Mouse (Mus musculus): ENCODE results near the gene Plekhg4. TPM values are rescaled to one million over a fixed set of nuclear protein-coding genes. Genes with fewer than 3 reads are reported as not detected.

Plekhg4 gene
- polyA plus RNA-seq, 1 experiment, result 0.14 TPM

- Histone ChIP-seq H3K4me3 (ENCODE audit: insufficient read depth, low read depth, low read length) (no peak overlapping the region), H3K36me3 (ENCODE audit: control insufficient read depth, insufficient read depth, low read length) (peaks cover 7% of the 10 kb centered on the region), H3K4me1 (ENCODE audit: control insufficient read depth, insufficient read depth, low read length) (peaks cover 3% of the 10 kb centered on the region), H3K27me3 (replicated peaks; ENCODE audit: control insufficient read depth, insufficient read depth, low read length) (no peaks in the 10 kb centered on the region), H3K27ac (ENCODE audit: insufficient read depth, low read depth, low read length) (no peak overlapping the region)
- DNase-seq, result no peak
- WGBS, result 59% methylated on average over 2 of the region's 2 CpGs
- no peak for TF ChIP-seq CTCF (conservative IDR thresholded peaks at IDR 0.05; ENCODE audit: insufficient read depth, insufficient read length, low read depth, low read length)
- TF ChIP-seq POLR2A (IDR thresholded peaks at IDR 0.05; ENCODE audit: low read depth, low read length), result no peak
Observed at GRCm38 (mm10) chr8:105332523-105332922, 40.6 kb upstream of the Plekhg4 start.

GRCm38 (mm10) chr8:105336373-105337130, 36.5 kb upstream of the Plekhg4 start:
- no peaks in the 10 kb centered on the region for H3K4me1 ChIP-seq (ENCODE audit: control insufficient read depth, insufficient read depth, low read length)
- no peak for DNase-seq
- H3K27me3 ChIP-seq (replicated peaks; ENCODE audit: control insufficient read depth, insufficient read depth, low read length), result no peaks in the 10 kb centered on the region
- TF ChIP-seq POLR2A (IDR thresholded peaks at IDR 0.05; ENCODE audit: low read depth, low read length) (no peak), CTCF (conservative IDR thresholded peaks at IDR 0.05; ENCODE audit: insufficient read depth, insufficient read length, low read depth, low read length) (no peak)
- no peak overlapping the region for H3K4me3 ChIP-seq (ENCODE audit: insufficient read depth, low read depth, low read length)
- no peak overlapping the region for H3K27ac ChIP-seq (ENCODE audit: insufficient read depth, low read depth, low read length)
- 80% methylated on average over 32 of the region's 32 CpGs for WGBS
- H3K36me3 ChIP-seq (ENCODE audit: control insufficient read depth, insufficient read depth, low read length), result no peaks in the 10 kb centered on the region; the same call in none of the 2 replicates

- no peaks in the 10 kb centered on the region for H3K27me3 ChIP-seq (replicated peaks; ENCODE audit: control insufficient read depth, insufficient read depth, low read length)
- WGBS, result 52% methylated on average over 4 of the region's 4 CpGs
- no peak for DNase-seq
Observed at GRCm38 (mm10) chr8:105338992-105339391, 34.1 kb upstream of the Plekhg4 start.

GRCm38 (mm10) chr8:105339886-105340635, 33.0 kb upstream of the Plekhg4 start:
- 54% methylated on average over 6 of the region's 6 CpGs for WGBS
- Histone ChIP-seq H3K4me1 (ENCODE audit: control insufficient read depth, insufficient read depth, low read length) (no peaks in the 10 kb centered on the region; the same call in 1 of the 2 replicates), H3K27ac (ENCODE audit: insufficient read depth, low read depth, low read length) (peak overlapping the region; percentile 35), H3K27me3 (replicated peaks; ENCODE audit: control insufficient read depth, insufficient read depth, low read length) (no peaks in the 10 kb centered on the region), H3K36me3 (ENCODE audit: control insufficient read depth, insufficient read depth, low read length) (no peaks in the 10 kb centered on the region), H3K4me3 (ENCODE audit: insufficient read depth, low read depth, low read length) (no peak overlapping the region)
- peak; percentile 71 for DNase-seq
- no peak for TF ChIP-seq POLR2A (IDR thresholded peaks at IDR 0.05; ENCODE audit: low read depth, low read length)
- TF ChIP-seq CTCF (conservative IDR thresholded peaks at IDR 0.05; ENCODE audit: insufficient read depth, insufficient read length, low read depth, low read length), result no peak

More at GRCm38 (mm10) chr8:105338992-105339391, 34.1 kb upstream of the Plekhg4 start:
- no peak overlapping the region for H3K4me3 ChIP-seq (ENCODE audit: insufficient read depth, low read depth, low read length)
- H3K4me1 ChIP-seq (ENCODE audit: control insufficient read depth, insufficient read depth, low read length), result no peaks in the 10 kb centered on the region
- no peak overlapping the region for H3K27ac ChIP-seq (ENCODE audit: insufficient read depth, low read depth, low read length)
- no peak for TF ChIP-seq CTCF (conservative IDR thresholded peaks at IDR 0.05; ENCODE audit: insufficient read depth, insufficient read length, low read depth, low read length)
- no peak for TF ChIP-seq POLR2A (IDR thresholded peaks at IDR 0.05; ENCODE audit: low read depth, low read length)
- no peaks in the 10 kb centered on the region for H3K36me3 ChIP-seq (ENCODE audit: control insufficient read depth, insufficient read depth, low read length)

- no peaks in the 10 kb centered on the region; the same call in 1 of the 2 replicates for H3K4me1 ChIP-seq (ENCODE audit: control insufficient read depth, insufficient read depth, low read length)
- no peak overlapping the region for H3K27ac ChIP-seq (ENCODE audit: insufficient read depth, low read depth, low read length)
- no peak for TF ChIP-seq CTCF (conservative IDR thresholded peaks at IDR 0.05; ENCODE audit: insufficient read depth, insufficient read length, low read depth, low read length)
- no peak for TF ChIP-seq POLR2A (IDR thresholded peaks at IDR 0.05; ENCODE audit: low read depth, low read length)
- 66% methylated on average over 8 of the region's 8 CpGs for WGBS
- H3K36me3 ChIP-seq (ENCODE audit: control insufficient read depth, insufficient read depth, low read length), result no peaks in the 10 kb centered on the region
- DNase-seq, result no peak
- H3K27me3 ChIP-seq (replicated peaks; ENCODE audit: control insufficient read depth, insufficient read depth, low read length), result no peaks in the 10 kb centered on the region
- H3K4me3 ChIP-seq (ENCODE audit: insufficient read depth, low read depth, low read length), result no peak overlapping the region
Observed at GRCm38 (mm10) chr8:105341399-105341798, 31.7 kb upstream of the Plekhg4 start.

- no peak for DNase-seq
- no peaks in the 10 kb centered on the region; the same call in 1 of the 2 replicates for H3K4me1 ChIP-seq (ENCODE audit: control insufficient read depth, insufficient read depth, low read length)
- H3K36me3 ChIP-seq (ENCODE audit: control insufficient read depth, insufficient read depth, low read length), result no peaks in the 10 kb centered on the region
- no peak overlapping the region for H3K27ac ChIP-seq (ENCODE audit: insufficient read depth, low read depth, low read length)
- H3K4me3 ChIP-seq (ENCODE audit: insufficient read depth, low read depth, low read length), result no peak overlapping the region
- TF ChIP-seq POLR2A (IDR thresholded peaks at IDR 0.05; ENCODE audit: low read depth, low read length), result no peak
- no peak for TF ChIP-seq CTCF (conservative IDR thresholded peaks at IDR 0.05; ENCODE audit: insufficient read depth, insufficient read length, low read depth, low read length)
- WGBS, result 92% methylated on average over 4 of the region's 4 CpGs
- H3K27me3 ChIP-seq (replicated peaks; ENCODE audit: control insufficient read depth, insufficient read depth, low read length), result no peaks in the 10 kb centered on the region
Observed at GRCm38 (mm10) chr8:105342768-105343167, 30.3 kb upstream of the Plekhg4 start.

Measured in kidney, adult 2 months (tissue).